Mouse (Mus musculus) intestine, embryonic 14.5 days (tissue): Measurements from ENCODE around the gene Abraxas2. TPM values are rescaled to one million over a fixed set of nuclear protein-coding genes. Genes with fewer than 3 reads are reported as not detected.

Experiments
- ATAC-seq: fragments of 200-750 bp; cut with Nextera tagmentation; replicated peaks from 2 replicates; pipeline ENCODE4 v1.8.0; 2017; ENCODE audit warnings: low read depth, moderate number of reproducible peaks, moderate TSS enrichment, moderate library complexity; ENCODE audit not compliant: low FRiP score, low TSS enrichment
- DNase-seq: peaks from one replicate; pipeline ENCODE4 v3.0.0-alpha.2; 2018; ENCODE audit warnings: low spot score
- H3K27ac ChIP-seq: fragments of 300-500 bp; sonication (generic); 2 replicates; pipeline ENCODE4 v1.5.1; 2014; ENCODE audit warnings: low read depth, mild to moderate bottlenecking, control low read depth
- H3K27me3 ChIP-seq: fragments of 300-500 bp; sonication (generic); replicated peaks from 2 replicates; pipeline ENCODE4 v1.6.1; 2014; ENCODE audit warnings: low read length, control low read depth; ENCODE audit not compliant: control insufficient read depth, insufficient read depth
- H3K36me3 ChIP-seq: fragments of 300-500 bp; sonication (generic); 2 replicates; pipeline ENCODE4 v1.6.1; 2014; ENCODE audit warnings: low read length, control low read depth; ENCODE audit not compliant: control insufficient read depth, insufficient read depth
- H3K4me1 ChIP-seq: fragments of 300-500 bp; sonication (generic); replicated peaks from 2 replicates; pipeline ENCODE4 v1.6.1; 2014; ENCODE audit warnings: low read length, control low read depth, mixed read lengths; ENCODE audit not compliant: control insufficient read depth, insufficient read depth
- H3K4me2 ChIP-seq: fragments of 300-500 bp; sonication (generic); 2 replicates; pipeline ENCODE4 v1.6.1; 2014; ENCODE audit warnings: low read length
- H3K4me3 ChIP-seq: fragments of 300-500 bp; sonication (generic); 2 replicates; pipeline ENCODE4 v1.5.1; 2014; ENCODE audit warnings: low read depth, low read length, control low read depth, mixed read lengths
- H3K9ac ChIP-seq: fragments of 300-500 bp; sonication (generic); 2 replicates; pipeline ENCODE4 v1.6.1; 2014; ENCODE audit warnings: mild to moderate bottlenecking, low read length
- H3K9me3 ChIP-seq: fragments of 300-500 bp; sonication (generic); 2 replicates; pipeline ENCODE4 v1.6.1; 2016; ENCODE audit warnings: low read length, control low read depth; ENCODE audit not compliant: control insufficient read depth
- WGBS: fragments of 180-500 bp; shearing (Covaris S2); extraction: QIAGEN DNeasy Blood & Tissue Kit; methylation state at CpG from one replicate; pipeline ENCODE4 v1.1.7; 2014; 5-methylcytosine and 5-hydroxymethylcytosine counted together
- polyA plus RNA-seq: library from polyadenylated mRNA; unstranded; fragments of >200 nt; fragmentation: Nextera tagmentation; extraction: Ambion mirVana; gene quantifications from 2 replicates; pipeline ENCODE4 v1.2.1, GENCODE M21; 2014

Abraxas2 gene
- polyA plus RNA-seq, 1 experiment from 2014 or later = 33.5 TPM

GRCm38 (mm10) chr7:132931560-132932351, 72.7 kb downstream of the Abraxas2 start:
- Histone ChIP-seq H3K4me1 (peaks cover 7% of the 10 kb centered on the region), H3K9ac (peak overlapping the region; percentile 94), H3K27ac (peak overlapping the region; percentile 96), H3K4me2 (peak overlapping the region; percentile 85), H3K27me3 (no peaks in the 10 kb centered on the region), H3K4me3 (peak overlapping the region; percentile 81), H3K36me3 (no peaks in the 10 kb centered on the region), H3K9me3 (no peaks in the 10 kb centered on the region)
- DNase-seq (peak; percentile 79), ATAC-seq (no peak; the same call in 1 of the 2 replicates)
- WGBS = under 1% methylated on average over 55 of the region's 55 CpGs

- H3K4me2 ChIP-seq = no peak overlapping the region
- no peak for DNase-seq
- no peaks in the 10 kb centered on the region for H3K27me3 ChIP-seq
- no peaks in the 10 kb centered on the region for H3K36me3 ChIP-seq
- H3K9ac ChIP-seq = no peak overlapping the region
- ATAC-seq = no peak
- no peaks in the 10 kb centered on the region for H3K9me3 ChIP-seq
- H3K4me3 ChIP-seq = no peak overlapping the region
- no peak overlapping the region for H3K27ac ChIP-seq
- peaks cover 7% of the 10 kb centered on the region for H3K4me1 ChIP-seq
- WGBS = 81% methylated on average over 1 of the region's 1 CpGs
Observed at GRCm38 (mm10) chr7:132933331-132933730, 74.3 kb downstream of the Abraxas2 start.

Other genes with a start within 250 kb of the Abraxas2 start
- 39.8 and 42.3 TPM in 2 replicates for gene Lhpp, start 248.6 kb upstream of the Abraxas2 start, polyA plus RNA-seq
- gene Fam53b, start 45.3 kb upstream of the Abraxas2 start, polyA plus RNA-seq = 20.4 and 23.2 TPM in 2 replicates
- 59.6 and 69.8 TPM in 2 replicates for gene Eef1akmt2, start 6.6 kb upstream of the Abraxas2 start, polyA plus RNA-seq
- 14.8 and 15.3 TPM in 2 replicates for gene Zranb1, start 71.9 kb downstream of the Abraxas2 start, polyA plus RNA-seq